Mouse (Mus musculus) monocyte, adult 5-6 weeks (primary cell): ENCODE data around the gene Atp13a2. TPM values are rescaled to one million over a fixed set of nuclear protein-coding genes. Genes with fewer than 3 reads are reported as not detected.

Experiments used
- ATAC-seq: fragments of 153-309, 156-312 bp; replicated peaks from 2 replicates; pipeline ENCODE4 v1.8.0; 2017; ENCODE audit warnings: mild to moderate bottlenecking; ENCODE audit not compliant: low TSS enrichment, insufficient number of reproducible peaks, severe bottlenecking, poor library complexity, low FRiP score
- total RNA-seq: library from RNA; stranded (forward); fragments of 200-1000, 200-491, 200-594 nt; gene quantifications from 3 replicates; pipeline ENCODE4 v1.2.3, GENCODE M21; 2017

The Atp13a2 gene
- total RNA-seq: 29.4 to 38.3 TPM (median 34.3 TPM) in 3 replicates

- 0 out of 2 replicates have a peak, but pooled peaks have one; percentile 31 for ATAC-seq
Measured at GRCm38 (mm10) chr4:140986711-140987395, at the start of gene Atp13a2. TSS of gene Atp13a2 (plus strand) at chr4:140986873.

- peak; percentile 67 for ATAC-seq
Measured at GRCm38 (mm10) chr4:140944356-140944755, 42.3 kb upstream of the Atp13a2 start.

- peak; percentile 85 for ATAC-seq
Measured at GRCm38 (mm10) chr4:140944961-140945442, 41.7 kb upstream of the Atp13a2 start.

- no peak for ATAC-seq
Measured at GRCm38 (mm10) chr4:140945571-140945970, 41.1 kb upstream of the Atp13a2 start.

GRCm38 (mm10) chr4:140946048-140946447 lies 40.6 kb upstream of the Atp13a2 start:
- no peak for ATAC-seq

- no peak for ATAC-seq
Measured at GRCm38 (mm10) chr4:140946580-140947205, 40.0 kb upstream of the Atp13a2 start.

GRCm38 (mm10) chr4:140947487-140948440 lies 38.9 kb upstream of the Atp13a2 start:
- ATAC-seq: no peak

GRCm38 (mm10) chr4:140948481-140948880 lies 38.2 kb upstream of the Atp13a2 start:
- no peak for ATAC-seq

GRCm38 (mm10) chr4:140949052-140949451 lies 37.6 kb upstream of the Atp13a2 start:
- ATAC-seq: no peak

- no peak for ATAC-seq
Measured at GRCm38 (mm10) chr4:140949616-140950015, 37.1 kb upstream of the Atp13a2 start.

- no peak for ATAC-seq
Measured at GRCm38 (mm10) chr4:140950574-140950973, 36.1 kb upstream of the Atp13a2 start.

- ATAC-seq: peak; percentile 87
Measured at GRCm38 (mm10) chr4:140951861-140952641, 34.6 kb upstream of the Atp13a2 start.

GRCm38 (mm10) chr4:140957131-140957702 lies 29.5 kb upstream of the Atp13a2 start:
- no peak for ATAC-seq

- ATAC-seq: peak; percentile 50
Measured at GRCm38 (mm10) chr4:140957725-140958124, 28.9 kb upstream of the Atp13a2 start.

GRCm38 (mm10) chr4:140958319-140958718 lies 28.4 kb upstream of the Atp13a2 start:
- no peak for ATAC-seq

GRCm38 (mm10) chr4:140959128-140959679 lies 27.5 kb upstream of the Atp13a2 start:
- ATAC-seq: no peak

GRCm38 (mm10) chr4:140959715-140960479 lies 26.8 kb upstream of the Atp13a2 start:
- ATAC-seq: no peak
